In genomic region chr1:162796441-162796840, GRCm38 (mm10) we compare ENCODE assay signal across 23 mouse cellular contexts. TPM values are rescaled to one million over a fixed set of nuclear protein-coding genes. Genes with fewer than 3 reads are reported as not detected.
DNase-seq lines count a peak whose midpoint lies in the region; ATAC-seq and TF ChIP-seq lines count a peak whose summit lies in the region.
"Had no signal": no experiment of that assay in that cellular context is flagged by ENCODE, and none has a peak within 500 bp of the region (broad histone marks: within the 10 kb centered on the region; RNA-seq: fewer than 3 reads in every experiment).

No protein-coding gene starts in this region.

- no peaks in the 10 kb centered on the region for H3K27me3 ChIP-seq in forebrain, embryonic 14.5 days (replicated peaks; ENCODE audit: control insufficient read depth, insufficient read depth, low read length)
- H3K27me3 ChIP-seq in forebrain, embryonic 16.5 days (replicated peaks; ENCODE audit: control insufficient read depth, insufficient read depth, low read length) = no peaks in the 10 kb centered on the region
- no peaks in the 10 kb centered on the region for H3K27me3 ChIP-seq in lung, embryonic 14.5 days (ENCODE audit: insufficient read depth, low read length)
- H3K27me3 ChIP-seq: embryonic facial prominence, embryonic 12.5 days; embryonic facial prominence, embryonic 15.5 days; forebrain, embryonic 15.5 days had no signal

- H3K27ac ChIP-seq in forebrain, embryonic 14.5 days (ENCODE audit: low read depth, low read length) = no peak overlapping the region
- H3K27ac ChIP-seq in forebrain, embryonic 16.5 days (ENCODE audit: low read length) = no peak overlapping the region
- H3K27ac ChIP-seq in lung, embryonic 14.5 days (ENCODE audit: low read depth) = no peak overlapping the region
- H3K27ac ChIP-seq: embryonic facial prominence, embryonic 12.5 days; embryonic facial prominence, embryonic 15.5 days; forebrain, embryonic 15.5 days; hindbrain, embryonic 10.5 days; hindbrain, embryonic 14.5 days had no signal

- H3K4me2 ChIP-seq in forebrain, embryonic 14.5 days (ENCODE audit: low read length) = no peak overlapping the region
- no peak overlapping the region for H3K4me2 ChIP-seq in forebrain, embryonic 16.5 days (ENCODE audit: low read length)
- H3K4me2 ChIP-seq in lung, embryonic 14.5 days = no peak overlapping the region
- H3K4me2 ChIP-seq: embryonic facial prominence, embryonic 12.5 days; embryonic facial prominence, embryonic 15.5 days; forebrain, embryonic 15.5 days; heart, embryonic 11.5 days; hindbrain, embryonic 14.5 days had no signal

- no peak for ATAC-seq in forebrain, embryonic 14.5 days
- ATAC-seq in forebrain, embryonic 16.5 days = no peak
- no peak for ATAC-seq in lung, embryonic 14.5 days (ENCODE audit: insufficient read depth)
- ATAC-seq: activated CD4-positive, CD25-positive, alpha-beta regulatory T cell, adult 4 months; CD4-positive, CD25-positive, alpha-beta regulatory T cell, adult 4 months; forebrain, embryonic 15.5 days; intestine, postnatal 0 days had no signal

- no peak for TF ChIP-seq CTCF in lung, embryonic 14.5 days (IDR thresholded peaks at IDR 0.05; ENCODE audit: low read depth)

- no peak overlapping the region for H3K4me3 ChIP-seq in forebrain, embryonic 14.5 days (ENCODE audit: low read depth, low read length)
- no peak overlapping the region for H3K4me3 ChIP-seq in forebrain, embryonic 16.5 days (replicated peaks; ENCODE audit: low read length)
- no peak overlapping the region for H3K4me3 ChIP-seq in lung, embryonic 14.5 days (ENCODE audit: low read depth, low read length)
- H3K4me3 ChIP-seq: embryonic facial prominence, embryonic 12.5 days; embryonic facial prominence, embryonic 15.5 days; forebrain, embryonic 15.5 days; hindbrain, embryonic 10.5 days had no signal

- H3K9ac ChIP-seq in forebrain, embryonic 14.5 days (ENCODE audit: low read length) = no peak overlapping the region
- H3K9ac ChIP-seq in forebrain, embryonic 16.5 days (replicated peaks; ENCODE audit: low read depth, low read length) = no peak overlapping the region
- no peak overlapping the region for H3K9ac ChIP-seq in lung, embryonic 14.5 days
- H3K9ac ChIP-seq: embryonic facial prominence, embryonic 12.5 days; embryonic facial prominence, embryonic 15.5 days; forebrain, embryonic 15.5 days; hindbrain, embryonic 14.5 days had no signal

- DNase-seq in forebrain, embryonic 14.5 days (ENCODE audit: low spot score) = peak; percentile 60
- DNase-seq in lung, embryonic 14.5 days = peak; percentile 68
- DNase-seq in lung, adult 18-20 months = no peak
- DNase-seq in retina, postnatal 1 day = peak; percentile 49
- no peak for DNase-seq in retina, embryonic 14.5 days (ENCODE audit: low spot score)
- DNase-seq in right cerebral cortex, adult 2 months (ENCODE audit: low spot score in 2 of 2) = no peak
- DNase-seq: adrenal gland, adult 8-10 months; adrenal gland, postnatal 25 days; cerebellum, adult 2 months; cerebellum, adult 9-11 months; gastrocnemius, postnatal 10 days; gastrocnemius, postnatal 36 days; heart, postnatal 36 days had no signal

- H3K4me1 ChIP-seq in forebrain, embryonic 14.5 days (ENCODE audit: control insufficient read depth, insufficient read depth, low read length) = no peaks in the 10 kb centered on the region
- H3K4me1 ChIP-seq in forebrain, embryonic 16.5 days (replicated peaks; ENCODE audit: control insufficient read depth, insufficient read depth, low read length) = 0 out of 2 replicates have a peak, but pooled peaks cover 3% of the 10 kb centered on the region
- H3K4me1 ChIP-seq in lung, embryonic 14.5 days (ENCODE audit: insufficient read depth) = no peaks in the 10 kb centered on the region
- H3K4me1 ChIP-seq: embryonic facial prominence, embryonic 12.5 days; embryonic facial prominence, embryonic 15.5 days; forebrain, embryonic 15.5 days; hindbrain, embryonic 10.5 days had no signal

- H3K9me3 ChIP-seq in forebrain, embryonic 14.5 days (replicated peaks; ENCODE audit: control insufficient read depth, low read length) = no peaks in the 10 kb centered on the region
- no peaks in the 10 kb centered on the region for H3K9me3 ChIP-seq in forebrain, embryonic 16.5 days (ENCODE audit: control insufficient read depth, low read length)
- no peaks in the 10 kb centered on the region for H3K9me3 ChIP-seq in lung, embryonic 14.5 days (ENCODE audit: low read depth, low read length)
- H3K9me3 ChIP-seq: embryonic facial prominence, embryonic 12.5 days; embryonic facial prominence, embryonic 15.5 days; forebrain, embryonic 15.5 days; hindbrain, embryonic 10.5 days had no signal

- H3K36me3 ChIP-seq in forebrain, embryonic 14.5 days (ENCODE audit: control insufficient read depth, insufficient read depth, low read length) = no peaks in the 10 kb centered on the region
- H3K36me3 ChIP-seq in forebrain, embryonic 16.5 days (ENCODE audit: control insufficient read depth, insufficient read depth) = no peaks in the 10 kb centered on the region
- no peaks in the 10 kb centered on the region for H3K36me3 ChIP-seq in lung, embryonic 14.5 days (ENCODE audit: insufficient read depth)
- H3K36me3 ChIP-seq: embryonic facial prominence, embryonic 12.5 days; embryonic facial prominence, embryonic 15.5 days; forebrain, embryonic 15.5 days; hindbrain, embryonic 10.5 days had no signal

RNA-seq across cellular contexts. Expression of gene Fmo4, which starts 17.3 kb away (rescaled TPM):
- polyA plus RNA-seq in forebrain, embryonic 14.5 days (2014; fragmentation: Nextera tagmentation; extraction: Ambion mirVana) = 0.12 and 0.22 TPM in 2 replicates
- polyA plus RNA-seq in forebrain, embryonic 16.5 days (2015; fragmentation: Nextera tagmentation; extraction: Ambion mirVana) = 0.13 and 0.31 TPM in 2 replicates
- polyA plus RNA-seq in lung, embryonic 14.5 days (2014; fragmentation: Nextera tagmentation; extraction: Ambion mirVana) = 0.38 and 0.85 TPM in 2 replicates
- polyA plus RNA-seq: activated CD4-positive, CD25-positive, alpha-beta regulatory T cell, adult 4 months; CD4-positive, CD25-positive, alpha-beta regulatory T cell, adult 4 months; heart, embryonic 11.5 days had no signal

RNA-seq across cellular contexts. Expression of gene Prrc2c, which starts 56.1 kb away (rescaled TPM):
- polyA plus RNA-seq in forebrain, embryonic 14.5 days (2014; fragmentation: Nextera tagmentation; extraction: Ambion mirVana) = 100 and 130 TPM in 2 replicates
- 123 and 134 TPM in 2 replicates for polyA plus RNA-seq in forebrain, embryonic 16.5 days (2015; fragmentation: Nextera tagmentation; extraction: Ambion mirVana)
- 178 and 180 TPM in 2 replicates for polyA plus RNA-seq in lung, embryonic 14.5 days (2014; fragmentation: Nextera tagmentation; extraction: Ambion mirVana)

Comparison
In these comparisons a context has a peak if more than half of its experiments do, and no peak if none do; other contexts are left out.
1. DNase-seq: peak in forebrain, embryonic 14.5 days (single experiment), lung, embryonic 14.5 days (single experiment) and retina, postnatal 1 day (single experiment); none in lung, adult 18-20 months (0 of 2), retina, embryonic 14.5 days (single experiment) and right cerebral cortex, adult 2 months (0 of 2).